Mouse (Mus musculus): ENCODE data around the gene Zbtb6.

- TF ChIP-seq ZC3H11A (IDR thresholded peaks at IDR 0.05; ENCODE audit: low read depth, low read length) (no peak), RAD21 (IDR thresholded peaks at IDR 0.05; ENCODE audit: low read depth, low read length) (no peak)
These were observed 41.2 kb upstream of the Zbtb6 start for GRCm38 (mm10) chr2:37484165-37484564.
